Mouse (Mus musculus) cerebellum, adult 2 months (tissue): ENCODE measurements around the gene Olfr1130.

Experiments used
- CTCF ChIP-seq: fragments of 200-500 bp; IDR thresholded peaks from 2 replicates; pipeline ENCODE4 v1.5.1; 2011; ENCODE audit warnings: low read depth, mild to moderate bottlenecking, control low read depth, low read length, moderate library complexity, borderline replicate concordance; ENCODE audit not compliant: insufficient read depth
- POLR2A ChIP-seq: fragments of 200-500 bp; IDR thresholded peaks from 2 replicates; pipeline ENCODE4 v1.6.1; 2011; ENCODE audit warnings: low read length, control low read depth, borderline replicate concordance; ENCODE audit not compliant: insufficient read depth

GRCm38 (mm10) chr2:87658360-87658759 lies 52.3 kb downstream of the Olfr1130 start, which contains the start of gene Olfr1134:
- no peak for TF ChIP-seq CTCF
- no peak for TF ChIP-seq POLR2A
